In the genomic region with DNA sequence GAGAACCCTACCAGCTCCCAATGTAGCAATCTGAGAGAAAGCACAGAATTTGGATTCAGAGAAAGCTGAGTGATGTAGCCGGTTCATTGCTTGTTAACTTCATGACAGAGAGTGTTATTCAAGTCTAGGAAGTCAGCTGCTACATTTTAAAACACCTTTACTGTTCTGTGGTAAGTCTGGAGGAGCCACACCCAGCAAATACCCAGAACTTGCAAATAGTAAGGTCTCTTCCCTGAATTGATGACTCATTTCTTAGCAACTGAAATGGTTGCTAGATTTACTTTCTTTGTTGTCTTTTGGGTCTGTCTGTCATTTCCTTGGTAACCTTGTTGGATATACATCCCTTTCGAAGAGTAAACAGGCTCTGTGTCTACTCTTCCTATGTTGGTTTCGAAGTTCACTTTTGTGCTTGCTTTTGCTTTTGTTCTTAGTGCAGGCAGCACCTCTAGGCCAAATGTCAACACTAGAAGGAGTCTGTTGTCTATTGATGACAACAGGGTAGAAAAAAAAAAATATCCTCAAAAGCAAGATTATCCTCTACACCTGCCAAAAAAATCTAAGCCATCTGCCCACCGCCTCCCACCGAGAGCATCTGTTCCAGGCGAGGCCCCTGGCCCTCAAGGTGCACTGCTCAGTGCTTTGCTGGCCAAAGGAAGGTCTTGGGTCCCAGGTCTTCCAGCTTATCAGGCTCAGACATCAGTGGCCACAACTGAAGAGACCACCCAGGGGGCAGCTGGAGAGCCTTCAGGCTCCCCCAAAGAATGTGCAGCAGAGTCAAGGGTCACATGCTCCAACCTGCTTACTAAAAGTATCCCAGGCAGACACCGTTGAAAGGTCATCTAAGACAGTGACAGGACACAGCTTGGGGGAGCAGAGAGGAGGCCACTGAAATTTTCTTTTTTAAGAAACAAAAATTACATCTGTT, we compare ENCODE assay signal across 9 mouse cellular contexts.
DNase-seq lines count a peak whose midpoint lies in the region; ATAC-seq and TF ChIP-seq lines count a peak whose summit lies in the region.
"Had no signal": no experiment of that assay in that cellular context is flagged by ENCODE, and none has a peak within 500 bp of the region (broad histone marks: within the 10 kb centered on the region; RNA-seq: fewer than 3 reads in every experiment).

No protein-coding gene starts in this region.

- no peaks in the 10 kb centered on the region for H3K36me3 ChIP-seq in hindbrain, embryonic 10.5 days
- H3K36me3 ChIP-seq in hindbrain, postnatal 0 days (ENCODE audit: insufficient read depth, low read length): no peaks in the 10 kb centered on the region
- H3K36me3 ChIP-seq in G1E (replicated peaks): no peaks in the 10 kb centered on the region
- no peaks in the 10 kb centered on the region for H3K36me3 ChIP-seq in forebrain, embryonic 14.5 days (ENCODE audit: control insufficient read depth, insufficient read depth, low read length)
- no peaks in the 10 kb centered on the region for H3K36me3 ChIP-seq in midbrain, embryonic 14.5 days (ENCODE audit: control insufficient read depth, insufficient read depth, low read length)

- no peak overlapping the region for H3K4me3 ChIP-seq in hindbrain, embryonic 10.5 days
- no peak overlapping the region for H3K4me3 ChIP-seq in hindbrain, postnatal 0 days (ENCODE audit: low read length)
- no peak overlapping the region for H3K4me3 ChIP-seq in G1E (ENCODE audit: low read depth, low read length)
- H3K4me3 ChIP-seq in forebrain, embryonic 14.5 days (ENCODE audit: low read depth, low read length): no peak overlapping the region
- no peak overlapping the region for H3K4me3 ChIP-seq in midbrain, embryonic 14.5 days (replicated peaks; ENCODE audit: low read depth, low read length)

- H3K9ac ChIP-seq in hindbrain, postnatal 0 days (replicated peaks; ENCODE audit: low read length): no peak overlapping the region
- H3K9ac ChIP-seq in forebrain, embryonic 14.5 days (ENCODE audit: low read length): no peak overlapping the region
- no peak overlapping the region for H3K9ac ChIP-seq in midbrain, embryonic 14.5 days (replicated peaks; ENCODE audit: low read length)
- H3K9ac ChIP-seq: lung, embryonic 14.5 days had no signal

- H3K4me1 ChIP-seq in hindbrain, embryonic 10.5 days (replicated peaks): peaks cover 75% of the 10 kb centered on the region
- H3K4me1 ChIP-seq in hindbrain, postnatal 0 days (ENCODE audit: insufficient read depth, low read length): peaks cover 12% of the 10 kb centered on the region
- H3K4me1 ChIP-seq in G1E (ENCODE audit: insufficient read depth, low read depth, low read length): peaks cover 15% of the 10 kb centered on the region; the same call in 1 of the 2 replicates
- peaks cover 35% of the 10 kb centered on the region for H3K4me1 ChIP-seq in forebrain, embryonic 14.5 days (ENCODE audit: control insufficient read depth, insufficient read depth, low read length)
- peaks cover 25% of the 10 kb centered on the region for H3K4me1 ChIP-seq in midbrain, embryonic 14.5 days (ENCODE audit: control insufficient read depth, insufficient read depth, low read length)

- H3K9me3 ChIP-seq in hindbrain, embryonic 10.5 days: no peaks in the 10 kb centered on the region
- H3K9me3 ChIP-seq in hindbrain, postnatal 0 days (ENCODE audit: low read length): no peaks in the 10 kb centered on the region
- no peaks in the 10 kb centered on the region for H3K9me3 ChIP-seq in G1E (replicated peaks)
- no peaks in the 10 kb centered on the region for H3K9me3 ChIP-seq in forebrain, embryonic 14.5 days (replicated peaks; ENCODE audit: control insufficient read depth, low read length)
- H3K9me3 ChIP-seq in midbrain, embryonic 14.5 days (ENCODE audit: control insufficient read depth, low read length): no peaks in the 10 kb centered on the region

- TF ChIP-seq CTCF in hindbrain, postnatal 0 days (IDR thresholded peaks at IDR 0.05; ENCODE audit: low read depth): no peak
- TF ChIP-seq CTCF in G1E (IDR thresholded peaks at IDR 0.05; ENCODE audit: low read depth, low read length): no peak

- no peak for ATAC-seq in hindbrain, postnatal 0 days
- peak; percentile 28; the same call in 1 of the 2 replicates for ATAC-seq in G1E (ENCODE audit: extremely low read depth, insufficient number of reproducible peaks, low FRiP score, poor library complexity, severe bottlenecking)
- ATAC-seq in forebrain, embryonic 14.5 days: no peak
- ATAC-seq in midbrain, embryonic 14.5 days (ENCODE audit: low FRiP score, low TSS enrichment): no peak

- 49% methylated on average over 7 of the region's 7 CpGs for WGBS in hindbrain, embryonic 10.5 days
- 65% methylated on average over 7 of the region's 7 CpGs for WGBS in hindbrain, postnatal 0 days
- 63% methylated on average over 7 of the region's 7 CpGs for WGBS in forebrain, embryonic 14.5 days
- WGBS in midbrain, embryonic 14.5 days: 55% methylated on average over 7 of the region's 7 CpGs

- peak overlapping the region; percentile 85 for H3K27ac ChIP-seq in hindbrain, embryonic 10.5 days
- no peak overlapping the region for H3K27ac ChIP-seq in hindbrain, postnatal 0 days
- H3K27ac ChIP-seq in forebrain, embryonic 14.5 days (ENCODE audit: low read depth, low read length): peak overlapping the region; percentile 63
- peak overlapping the region; percentile 33; the same call in 1 of the 2 replicates for H3K27ac ChIP-seq in midbrain, embryonic 14.5 days (replicated peaks; ENCODE audit: low read depth, low read length)

- H3K27me3 ChIP-seq in hindbrain, embryonic 10.5 days (ENCODE audit: insufficient read depth, poor library complexity, severe bottlenecking): no peaks in the 10 kb centered on the region
- H3K27me3 ChIP-seq in hindbrain, postnatal 0 days (ENCODE audit: insufficient read depth, low read length): no peaks in the 10 kb centered on the region
- H3K27me3 ChIP-seq in G1E (ENCODE audit: insufficient read depth, low read length): peaks cover 4% of the 10 kb centered on the region; the same call in 1 of the 2 replicates
- H3K27me3 ChIP-seq in forebrain, embryonic 14.5 days (replicated peaks; ENCODE audit: control insufficient read depth, insufficient read depth, low read length): no peaks in the 10 kb centered on the region
- H3K27me3 ChIP-seq in midbrain, embryonic 14.5 days (ENCODE audit: control insufficient read depth, insufficient read depth, low read length): no peaks in the 10 kb centered on the region

- peak; percentile 50 for DNase-seq in hindbrain, embryonic 10.5 days (ENCODE audit: low spot score)
- no peak for DNase-seq in hindbrain, postnatal 0 days (ENCODE audit: low spot score)
- DNase-seq in G1E (ENCODE audit: low spot score): no peak
- no peak for DNase-seq in forebrain, embryonic 14.5 days (ENCODE audit: low spot score)
- no peak for DNase-seq in midbrain, embryonic 14.5 days
- no peak for DNase-seq in frontal cortex, adult 2 months (ENCODE audit: extremely low spot score in 1 of 2, low spot score in 1 of 2)
- no peak for DNase-seq in frontal cortex, postnatal 10 days (ENCODE audit: low spot score in 2 of 2)
- DNase-seq in right cerebral cortex, adult 2 months (ENCODE audit: low spot score in 2 of 2): no peak
- DNase-seq: lung, embryonic 14.5 days had no signal

- no peak overlapping the region for H3K4me2 ChIP-seq in hindbrain, postnatal 0 days (ENCODE audit: low read depth, low read length)
- no peak overlapping the region for H3K4me2 ChIP-seq in forebrain, embryonic 14.5 days (ENCODE audit: low read length)
- no peak overlapping the region for H3K4me2 ChIP-seq in midbrain, embryonic 14.5 days (ENCODE audit: low read length)
- H3K4me2 ChIP-seq: lung, embryonic 14.5 days had no signal
